Mouse (Mus musculus): ENCODE data around the gene Esyt2. TPM values are rescaled to one million over a fixed set of nuclear protein-coding genes. Genes with fewer than 3 reads are reported as not detected.

Gene Esyt2
- polyA plus RNA-seq, 1 experiment = 34.0 TPM

- Histone ChIP-seq H3K4me1 (ENCODE audit: control insufficient read depth, insufficient read depth, low read length) (no peaks in the 10 kb centered on the region), H3K4me3 (ENCODE audit: insufficient read depth, low read length) (no peak overlapping the region), H3K27ac (ENCODE audit: insufficient read depth, low read depth, low read length) (no peak overlapping the region)
- TF ChIP-seq POLR2A (IDR thresholded peaks at IDR 0.05; ENCODE audit: borderline replicate concordance, low read depth, low read length) = no peak
- TF ChIP-seq CTCF (IDR thresholded peaks at IDR 0.05; ENCODE audit: low read depth, low read length) = no peak
These were observed 21.2 kb downstream of the Esyt2 start for GRCm38 (mm10) chr12:116302181-116302580.

GRCm38 (mm10) chr12:116306042-116306441, 25.0 kb downstream of the Esyt2 start:
- no peak for TF ChIP-seq POLR2A (IDR thresholded peaks at IDR 0.05; ENCODE audit: borderline replicate concordance, low read depth, low read length)
- no peak for TF ChIP-seq CTCF (IDR thresholded peaks at IDR 0.05; ENCODE audit: low read depth, low read length)
- no peak overlapping the region for H3K4me3 ChIP-seq (ENCODE audit: insufficient read depth, low read length)
- no peak overlapping the region for H3K27ac ChIP-seq (ENCODE audit: insufficient read depth, low read depth, low read length)
- peaks cover 5% of the 10 kb centered on the region for H3K4me1 ChIP-seq (ENCODE audit: control insufficient read depth, insufficient read depth, low read length)

GRCm38 (mm10) chr12:116307870-116308269, 26.9 kb downstream of the Esyt2 start:
- no peak overlapping the region for H3K27ac ChIP-seq (ENCODE audit: insufficient read depth, low read depth, low read length)

GRCm38 (mm10) chr12:116308612-116309011, 27.6 kb downstream of the Esyt2 start:
- Histone ChIP-seq H3K27ac (ENCODE audit: insufficient read depth, low read depth, low read length) (no peak overlapping the region), H3K4me1 (ENCODE audit: control insufficient read depth, insufficient read depth, low read length) (peaks cover 5% of the 10 kb centered on the region), H3K4me3 (ENCODE audit: insufficient read depth, low read length) (no peak overlapping the region)
- TF ChIP-seq CTCF (IDR thresholded peaks at IDR 0.05; ENCODE audit: low read depth, low read length) (no peak), POLR2A (IDR thresholded peaks at IDR 0.05; ENCODE audit: borderline replicate concordance, low read depth, low read length) (no peak)

More at GRCm38 (mm10) chr12:116307870-116308269, 26.9 kb downstream of the Esyt2 start:
- Histone ChIP-seq H3K4me1 (ENCODE audit: control insufficient read depth, insufficient read depth, low read length) (peaks cover 5% of the 10 kb centered on the region), H3K4me3 (ENCODE audit: insufficient read depth, low read length) (no peak overlapping the region)
- no peak for TF ChIP-seq POLR2A (IDR thresholded peaks at IDR 0.05; ENCODE audit: borderline replicate concordance, low read depth, low read length)
- no peak for TF ChIP-seq CTCF (IDR thresholded peaks at IDR 0.05; ENCODE audit: low read depth, low read length)

GRCm38 (mm10) chr12:116313816-116314215, 32.8 kb downstream of the Esyt2 start:
- peaks cover 15% of the 10 kb centered on the region for H3K4me1 ChIP-seq (ENCODE audit: control insufficient read depth, insufficient read depth, low read length)
- H3K27ac ChIP-seq (ENCODE audit: insufficient read depth, low read depth, low read length) = no peak overlapping the region
- TF ChIP-seq POLR2A (IDR thresholded peaks at IDR 0.05; ENCODE audit: borderline replicate concordance, low read depth, low read length) (no peak), CTCF (IDR thresholded peaks at IDR 0.05; ENCODE audit: low read depth, low read length) (no peak)
- no peak overlapping the region for H3K4me3 ChIP-seq (ENCODE audit: insufficient read depth, low read length)

GRCm38 (mm10) chr12:116315498-116315897, 34.5 kb downstream of the Esyt2 start:
- Histone ChIP-seq H3K27ac (ENCODE audit: insufficient read depth, low read depth, low read length) (no peak overlapping the region), H3K4me1 (ENCODE audit: control insufficient read depth, insufficient read depth, low read length) (peaks cover 14% of the 10 kb centered on the region), H3K4me3 (ENCODE audit: insufficient read depth, low read length) (no peak overlapping the region)
- no peak for TF ChIP-seq POLR2A (IDR thresholded peaks at IDR 0.05; ENCODE audit: borderline replicate concordance, low read depth, low read length)
- TF ChIP-seq CTCF (IDR thresholded peaks at IDR 0.05; ENCODE audit: low read depth, low read length) = no peak

GRCm38 (mm10) chr12:116317818-116318217, 36.8 kb downstream of the Esyt2 start:
- Histone ChIP-seq H3K4me3 (ENCODE audit: insufficient read depth, low read length) (no peak overlapping the region), H3K4me1 (ENCODE audit: control insufficient read depth, insufficient read depth, low read length) (peaks cover 14% of the 10 kb centered on the region), H3K27ac (ENCODE audit: insufficient read depth, low read depth, low read length) (peak overlapping the region; percentile 1; the same call in 1 of the 2 replicates)
- no peak for TF ChIP-seq POLR2A (IDR thresholded peaks at IDR 0.05; ENCODE audit: borderline replicate concordance, low read depth, low read length)
- no peak for TF ChIP-seq CTCF (IDR thresholded peaks at IDR 0.05; ENCODE audit: low read depth, low read length)

- no peak for TF ChIP-seq POLR2A (IDR thresholded peaks at IDR 0.05; ENCODE audit: borderline replicate concordance, low read depth, low read length)
- no peak for TF ChIP-seq CTCF (IDR thresholded peaks at IDR 0.05; ENCODE audit: low read depth, low read length)
- Histone ChIP-seq H3K4me3 (ENCODE audit: insufficient read depth, low read length) (no peak overlapping the region), H3K4me1 (ENCODE audit: control insufficient read depth, insufficient read depth, low read length) (peaks cover 9% of the 10 kb centered on the region), H3K27ac (ENCODE audit: insufficient read depth, low read depth, low read length) (no peak overlapping the region)
These were observed 44.5 kb downstream of the Esyt2 start for GRCm38 (mm10) chr12:116325545-116325944.

GRCm38 (mm10) chr12:116326159-116326558, 45.2 kb downstream of the Esyt2 start:
- no peak overlapping the region for H3K27ac ChIP-seq (ENCODE audit: insufficient read depth, low read depth, low read length)
- TF ChIP-seq CTCF (IDR thresholded peaks at IDR 0.05; ENCODE audit: low read depth, low read length) (no peak), POLR2A (IDR thresholded peaks at IDR 0.05; ENCODE audit: borderline replicate concordance, low read depth, low read length) (no peak)
- peaks cover 9% of the 10 kb centered on the region for H3K4me1 ChIP-seq (ENCODE audit: control insufficient read depth, insufficient read depth, low read length)
- H3K4me3 ChIP-seq (ENCODE audit: insufficient read depth, low read length) = no peak overlapping the region

- H3K4me3 ChIP-seq (ENCODE audit: insufficient read depth, low read length) = no peak overlapping the region
- H3K4me1 ChIP-seq (ENCODE audit: control insufficient read depth, insufficient read depth, low read length) = 0 out of 2 replicates have a peak, but pooled peaks cover 3% of the 10 kb centered on the region
- H3K27ac ChIP-seq (ENCODE audit: insufficient read depth, low read depth, low read length) = no peak overlapping the region
- TF ChIP-seq POLR2A (IDR thresholded peaks at IDR 0.05; ENCODE audit: borderline replicate concordance, low read depth, low read length) = no peak
- TF ChIP-seq CTCF (IDR thresholded peaks at IDR 0.05; ENCODE audit: low read depth, low read length) = no peak
These were observed 53.3 kb downstream of the Esyt2 start for GRCm38 (mm10) chr12:116334253-116334652.

- no peaks in the 10 kb centered on the region for H3K4me1 ChIP-seq (ENCODE audit: control insufficient read depth, insufficient read depth, low read length)
- TF ChIP-seq POLR2A (IDR thresholded peaks at IDR 0.05; ENCODE audit: borderline replicate concordance, low read depth, low read length) = no peak
- no peak for TF ChIP-seq CTCF (IDR thresholded peaks at IDR 0.05; ENCODE audit: low read depth, low read length)
- no peak overlapping the region for H3K4me3 ChIP-seq (ENCODE audit: insufficient read depth, low read length)
- H3K27ac ChIP-seq (ENCODE audit: insufficient read depth, low read depth, low read length) = no peak overlapping the region
These were observed 59.2 kb downstream of the Esyt2 start for GRCm38 (mm10) chr12:116340160-116340559.

All from bone marrow macrophage, adult 2 months (primary cell).